Mouse (Mus musculus) bone marrow macrophage, adult 2 months (primary cell): ENCODE data around the gene Scgb3a1. TPM values are rescaled to one million over a fixed set of nuclear protein-coding genes. Genes with fewer than 3 reads are reported as not detected.

Source experiments
- H3K27ac ChIP-seq: 2 replicates; pipeline ENCODE4 v1.5.1; 2012; ENCODE audit warnings: low read depth, low read length; ENCODE audit not compliant: insufficient read depth
- H3K4me1 ChIP-seq: 2 replicates; pipeline ENCODE4 v1.6.1; 2012; ENCODE audit warnings: low read length; ENCODE audit not compliant: control insufficient read depth, insufficient read depth
- H3K4me3 ChIP-seq: 2 replicates; pipeline ENCODE4 v1.5.1; 2012; ENCODE audit warnings: mild to moderate bottlenecking, low read length, moderate library complexity; ENCODE audit not compliant: insufficient read depth
- CTCF ChIP-seq: IDR thresholded peaks from 2 replicates; pipeline ENCODE4 v1.5.1; 2012; ENCODE audit warnings: low read depth, mild to moderate bottlenecking, low read length, moderate library complexity
- POLR2A ChIP-seq: IDR thresholded peaks from 2 replicates; pipeline ENCODE4 v1.6.1; 2012; ENCODE audit warnings: mild to moderate bottlenecking, low read depth, low read length, borderline replicate concordance
- polyA plus RNA-seq: library from polyadenylated mRNA; stranded (reverse); fragments of >200 nt; gene quantifications from 2 replicates; pipeline ENCODE4 v1.2.4, GENCODE M21; 2012; ENCODE audit not compliant: missing spikeins, insufficient read depth, insufficient read length

Scgb3a1 gene
- polyA plus RNA-seq, 1 experiment: not detected

GRCm38 (mm10) chr11:49655501-49655900 is 7.9 kb upstream of the Scgb3a1 start:
- TF ChIP-seq POLR2A (no peak), CTCF (no peak)
- Histone ChIP-seq H3K4me1 (peaks cover 3% of the 10 kb centered on the region; the same call in 1 of the 2 replicates), H3K27ac (no peak overlapping the region), H3K4me3 (no peak overlapping the region)

DNA sequence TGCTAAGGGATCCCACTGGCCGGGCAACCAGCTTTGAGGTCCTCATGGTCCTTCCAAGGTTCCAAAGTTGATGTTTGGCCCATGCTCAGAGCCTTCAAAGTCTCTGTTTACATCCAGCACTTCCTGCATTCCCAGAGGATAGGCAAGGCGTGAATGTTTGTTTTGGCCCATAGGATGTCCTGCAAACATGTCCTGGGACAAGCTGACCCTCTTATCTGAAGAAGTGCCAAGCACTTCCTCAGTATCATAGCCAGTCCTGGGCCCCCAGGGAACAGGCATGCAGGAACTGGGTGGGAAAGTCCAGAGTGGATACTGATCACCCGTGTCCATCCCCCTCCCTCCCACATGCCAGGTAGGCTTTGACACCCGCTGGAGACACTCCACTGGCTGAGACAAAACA is 5.3 kb upstream of the Scgb3a1 start:
- TF ChIP-seq POLR2A: no peak
- TF ChIP-seq CTCF: no peak
- Histone ChIP-seq H3K27ac (no peak overlapping the region), H3K4me3 (no peak overlapping the region), H3K4me1 (0 out of 2 replicates have a peak, but pooled peaks cover under 1% of the 10 kb centered on the region)

DNA sequence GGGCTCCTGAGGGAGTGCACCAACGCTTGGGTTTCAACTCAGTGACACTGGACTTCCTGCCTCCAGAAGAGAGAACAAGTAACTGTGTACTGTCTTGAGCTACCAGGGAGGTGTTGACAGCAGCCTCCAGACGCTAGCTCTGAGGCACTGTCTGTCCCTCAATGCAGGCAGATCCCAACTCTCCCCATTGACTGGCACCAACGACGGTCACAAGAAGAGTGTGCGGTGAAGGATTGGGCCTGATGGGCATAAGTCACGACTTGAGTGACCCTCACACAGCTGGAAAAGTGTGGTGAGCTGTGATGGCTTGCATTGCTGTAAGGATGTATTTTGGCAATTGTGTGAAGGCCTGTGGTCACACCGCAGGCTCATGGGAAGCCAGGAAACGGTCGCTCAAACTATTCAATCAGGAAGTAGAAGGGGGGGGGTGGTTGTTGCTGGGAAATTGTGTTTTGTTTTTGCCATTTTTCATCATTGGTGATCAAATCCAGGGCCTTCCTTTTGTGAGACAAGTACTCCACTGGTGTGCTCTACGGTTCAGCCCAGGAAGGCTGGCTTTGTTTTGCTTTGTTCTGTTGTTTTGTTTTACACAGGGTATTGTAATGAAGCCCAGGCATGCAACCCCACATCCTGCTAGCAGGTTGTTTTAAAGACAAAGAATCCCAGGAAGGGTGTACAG is 4.5 kb upstream of the Scgb3a1 start:
- H3K4me3 ChIP-seq: no peak overlapping the region
- no peak overlapping the region for H3K27ac ChIP-seq
- TF ChIP-seq CTCF (no peak), POLR2A (no peak)
- H3K4me1 ChIP-seq: no peaks in the 10 kb centered on the region

DNA sequence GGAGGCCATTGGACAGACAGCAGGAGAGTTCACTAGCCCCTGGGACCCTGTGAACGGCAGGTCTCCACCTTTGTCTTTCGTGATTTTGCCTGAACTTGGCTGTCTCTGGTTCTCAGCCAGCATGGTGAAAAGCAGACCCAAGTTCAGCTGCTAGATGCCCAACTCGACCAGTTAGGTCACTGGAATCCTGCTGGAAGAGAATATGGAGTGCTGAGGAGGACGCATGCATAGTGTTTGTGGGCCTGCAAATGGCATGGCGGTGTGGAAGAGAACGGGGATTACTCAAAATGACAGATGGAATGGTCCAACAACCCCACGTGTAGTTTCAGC is 4.0 kb upstream of the Scgb3a1 start:
- Histone ChIP-seq H3K4me3 (no peak overlapping the region), H3K27ac (no peak overlapping the region), H3K4me1 (no peaks in the 10 kb centered on the region)
- TF ChIP-seq POLR2A: no peak

- Histone ChIP-seq H3K4me3 (no peak overlapping the region), H3K4me1 (no peaks in the 10 kb centered on the region), H3K27ac (no peak overlapping the region)
- TF ChIP-seq CTCF: no peak
- TF ChIP-seq POLR2A: no peak
These were observed 1.1 kb upstream of the Scgb3a1 start for GRCm38 (mm10) chr11:49662292-49662780.

GRCm38 (mm10) chr11:49664262-49665140 is 1.1 kb downstream of the Scgb3a1 start:
- Histone ChIP-seq H3K4me1 (no peaks in the 10 kb centered on the region), H3K27ac (no peak overlapping the region), H3K4me3 (no peak overlapping the region)
- TF ChIP-seq POLR2A (no peak), CTCF (no peak)

DNA sequence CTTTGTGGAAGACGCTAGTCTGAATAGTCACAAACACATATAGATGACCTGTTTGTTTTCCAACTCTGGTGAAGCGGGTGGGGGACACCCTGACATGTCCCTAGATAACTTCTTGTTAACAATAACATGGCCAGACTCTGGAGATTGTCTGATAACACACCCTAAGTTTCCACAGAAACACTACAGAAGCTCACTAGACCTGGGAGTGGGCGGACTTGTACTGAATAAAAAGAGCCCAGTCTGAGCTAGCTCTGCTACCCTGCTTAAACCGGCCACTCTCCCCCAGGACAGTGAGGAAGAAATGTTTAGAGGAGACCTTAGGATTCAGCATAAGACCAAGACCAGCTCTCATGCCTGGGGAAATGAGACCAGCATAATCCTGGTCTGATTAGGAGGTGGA is 2.1 kb downstream of the Scgb3a1 start:
- Histone ChIP-seq H3K4me1 (no peaks in the 10 kb centered on the region), H3K4me3 (no peak overlapping the region)
- TF ChIP-seq CTCF: no peak
- TF ChIP-seq POLR2A: no peak

DNA sequence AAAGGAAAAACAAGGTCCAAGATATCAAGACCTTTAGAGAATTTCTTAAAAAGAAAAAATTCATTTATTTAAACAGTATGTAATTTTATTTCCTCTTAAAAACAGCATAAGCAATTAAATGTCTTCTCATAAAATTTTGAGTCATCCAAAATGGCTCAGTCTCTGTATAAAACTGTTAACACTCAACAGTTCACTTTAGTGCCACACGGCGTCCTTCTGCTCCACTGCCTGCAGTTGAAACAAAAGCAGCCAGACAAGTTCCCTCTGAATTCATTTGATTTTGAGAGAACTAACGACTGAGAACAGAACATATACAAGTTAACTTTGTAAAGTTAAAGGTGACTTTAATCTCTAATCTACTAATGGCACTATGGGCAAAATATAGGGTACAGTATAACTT is 10.0 kb downstream of the Scgb3a1 start:
- TF ChIP-seq CTCF (no peak), POLR2A (no peak)
- H3K4me3 ChIP-seq: no peak overlapping the region
- no peaks in the 10 kb centered on the region for H3K4me1 ChIP-seq
- no peak overlapping the region for H3K27ac ChIP-seq

More for the DNA sequence above, 2.1 kb downstream of the Scgb3a1 start:
- H3K27ac ChIP-seq: no peak overlapping the region

DNA sequence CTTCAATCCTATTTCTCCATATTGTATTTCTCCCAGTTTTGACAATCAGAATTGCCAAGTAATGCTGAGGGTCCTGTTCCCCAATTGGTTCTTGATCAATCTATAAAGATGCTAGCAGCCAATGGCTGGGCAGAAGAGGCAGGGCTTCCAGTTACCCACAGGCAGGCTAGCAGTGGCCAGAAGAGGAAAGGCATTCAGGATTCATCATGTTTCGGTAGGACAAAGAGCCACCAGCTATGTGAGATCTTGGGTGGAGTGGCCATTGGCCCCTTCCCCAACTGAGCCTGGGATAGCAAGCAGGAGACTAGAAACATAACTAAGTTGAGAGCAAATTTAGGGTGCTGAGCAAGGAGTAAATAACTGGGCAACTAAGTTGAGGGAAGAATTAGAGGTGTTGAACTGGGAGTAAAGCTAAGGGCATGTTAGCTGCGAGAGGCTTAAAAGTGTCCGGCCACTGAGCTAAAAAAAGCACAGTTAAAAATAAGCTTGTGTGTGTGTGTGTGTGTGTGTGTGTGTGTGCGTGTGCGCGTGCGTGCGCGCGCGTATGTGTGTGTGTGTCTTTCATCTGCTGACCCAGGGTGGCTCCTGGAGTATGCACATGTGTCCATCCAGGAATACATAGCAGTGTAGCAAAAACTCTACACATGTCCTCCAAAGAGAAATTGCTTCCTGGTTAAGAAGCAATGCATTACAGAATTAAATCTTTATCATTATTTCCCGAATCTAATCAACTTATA is 21.0 kb downstream of the Scgb3a1 start:
- H3K4me1 ChIP-seq: no peaks in the 10 kb centered on the region
- H3K4me3 ChIP-seq: no peak overlapping the region
- no peak overlapping the region for H3K27ac ChIP-seq
- TF ChIP-seq POLR2A (no peak), CTCF (no peak)
